Mouse (Mus musculus) gastrocnemius, postnatal 10 days (tissue): ENCODE results near the gene Gm21366. TPM values are rescaled to one million over a fixed set of nuclear protein-coding genes. Genes with fewer than 3 reads are reported as not detected.
"Not testable (repeated sequence)": the region's sequence is repeated elsewhere in the genome, so short reads cannot be mapped to it uniquely, and the experiment has no call there.

Source experiments
- DNase-seq: peaks from one replicate; pipeline ENCODE4 v3.0.0; 2021; ENCODE audit warnings: mixed read lengths
- long read RNA-seq, 2 experiments: library from polyadenylated mRNA; stranded (forward); transcript quantifications; one replicate each; pipeline ENCODE4 v2.0.0; 2021
- total RNA-seq, 2 experiments: library from RNA; stranded (reverse); gene quantifications; 2 replicates each; pipeline ENCODE4 v1.2.3; 2021

Gm21366 gene
- total RNA-seq, result not detected
- long read RNA-seq, experiment 1, result 0 reads
- long read RNA-seq, experiment 2, result 0 reads

DNA sequence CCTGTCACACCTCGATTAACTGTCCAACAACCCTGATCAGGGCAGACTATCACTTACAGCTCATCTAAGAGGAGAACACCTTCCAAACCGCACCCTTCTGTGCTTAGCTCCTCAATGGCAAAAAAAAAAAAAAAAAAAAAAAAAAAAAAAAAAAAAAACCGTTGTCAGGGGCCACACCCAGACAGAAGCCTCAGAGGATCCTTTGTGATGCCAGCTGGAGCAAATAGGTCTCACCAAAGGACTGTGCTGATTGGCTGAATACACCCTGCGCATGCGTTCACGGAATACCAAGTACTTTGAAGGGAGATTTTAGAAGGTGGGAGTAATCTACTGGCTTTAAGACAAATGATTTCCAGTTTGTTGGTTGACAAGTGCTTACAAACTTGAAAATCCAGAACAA is at the start of gene Gm21366:
Gm21366 (minus strand) TSS at position 101 of the 400 bp plus-strand sequence.
- DNase-seq, result not testable (repeated sequence)
